Mouse (Mus musculus) midbrain, postnatal 0 days (tissue): ENCODE results near the gene Gdf11. TPM values are rescaled to one million over a fixed set of nuclear protein-coding genes. Genes with fewer than 3 reads are reported as not detected.
A peak's percentile ranks its signal among the peaks of the same experiment; 100 is the strongest.

Experiments used
- ATAC-seq: fragments of 200-750 bp; cut with Nextera tagmentation; 2 replicates; pipeline ENCODE4 v1.8.0; 2017; ENCODE audit warnings: moderate number of reproducible peaks, mild to moderate bottlenecking, moderate TSS enrichment, moderate library complexity; ENCODE audit not compliant: low FRiP score
- DNase-seq: peaks from one replicate; pipeline ENCODE4 v3.0.0-alpha.2; 2015; ENCODE audit warnings: low spot score
- H3K27ac ChIP-seq: fragments of 300-500 bp; sonication (generic); 2 replicates; pipeline ENCODE4 v1.5.1; 2014; ENCODE audit warnings: low read depth, mild to moderate bottlenecking, low read length, mixed read lengths
- H3K27me3 ChIP-seq: fragments of 300-500 bp; sonication (generic); 2 replicates; pipeline ENCODE4 v1.6.1; 2014; ENCODE audit warnings: low read length, control low read depth, mixed read lengths; ENCODE audit not compliant: insufficient read depth
- H3K36me3 ChIP-seq: fragments of 300-500 bp; sonication (generic); 2 replicates; pipeline ENCODE4 v1.6.1; 2014; ENCODE audit warnings: low read length, control low read depth, mixed read lengths; ENCODE audit not compliant: insufficient read depth
- H3K4me1 ChIP-seq: fragments of 300-500 bp; sonication (generic); 2 replicates; pipeline ENCODE4 v1.6.1; 2014; ENCODE audit warnings: mild to moderate bottlenecking, control low read depth, antibody characterized with exemption, low read length, mixed read lengths; ENCODE audit not compliant: insufficient read depth
- H3K4me2 ChIP-seq: fragments of 300-500 bp; sonication (generic); 2 replicates; pipeline ENCODE4 v1.6.1; 2014; ENCODE audit warnings: low read depth, mild to moderate bottlenecking, low read length, mixed read lengths; ENCODE audit not compliant: poor library complexity, severe bottlenecking
- H3K4me3 ChIP-seq: fragments of 300-500 bp; sonication (generic); 2 replicates; pipeline ENCODE4 v1.5.1; 2014; ENCODE audit warnings: low read depth, mild to moderate bottlenecking, low read length, moderate library complexity
- H3K9ac ChIP-seq: fragments of 300-500 bp; sonication (generic); replicated peaks from 2 replicates; pipeline ENCODE4 v1.6.1; 2014; ENCODE audit warnings: mild to moderate bottlenecking, low read length, moderate library complexity, mixed read lengths; ENCODE audit not compliant: poor library complexity, severe bottlenecking
- H3K9me3 ChIP-seq: fragments of 300-500 bp; sonication (generic); 2 replicates; pipeline ENCODE4 v1.6.1; 2016; ENCODE audit warnings: low read length, control low read depth
- CTCF ChIP-seq: IDR thresholded peaks from 2 replicates; pipeline ENCODE4 v1.5.1; 2016; ENCODE audit warnings: antibody characterized with exemption, mild to moderate bottlenecking
- WGBS: fragments of 180-500 bp; shearing (Covaris S2); extraction: QIAGEN DNeasy Blood & Tissue Kit; methylation state at CpG from one replicate; pipeline ENCODE4 v1.1.7; 2014; 5-methylcytosine and 5-hydroxymethylcytosine counted together
- polyA plus RNA-seq: library from polyadenylated mRNA; unstranded; fragments of >200 nt; fragmentation: Nextera tagmentation; extraction: Ambion mirVana; gene quantifications from 2 replicates; pipeline ENCODE4 v1.2.1, GENCODE M21; 2015
- total RNA-seq: library from RNA; depleted of rRNA; stranded (reverse); fragments of >200 nt; gene quantifications from 2 replicates; pipeline ENCODE4 v1.2.3, GENCODE M21; 2014

The Gdf11 gene
- total and polyA plus RNA-seq, 2 experiments from 2014 or later, result 7.5 to 22.4 TPM

- H3K9ac ChIP-seq, result no peak overlapping the region
- WGBS, result 8% methylated on average over 1 of the region's 1 CpGs
- peaks cover 10% of the 10 kb centered on the region; the same call in 1 of the 2 replicates for H3K27me3 ChIP-seq
- H3K4me1 ChIP-seq, result peaks cover 2% of the 10 kb centered on the region; the same call in 1 of the 2 replicates
- H3K9me3 ChIP-seq, result no peaks in the 10 kb centered on the region
- H3K4me3 ChIP-seq, result no peak overlapping the region
- H3K36me3 ChIP-seq, result no peaks in the 10 kb centered on the region
- no peak for TF ChIP-seq CTCF
- H3K27ac ChIP-seq, result no peak overlapping the region
- DNase-seq, result peak; percentile 46
- no peak overlapping the region for H3K4me2 ChIP-seq
- ATAC-seq, result no peak
Observed at GRCm38 (mm10) chr10:128897501-128897900, 6.0 kb upstream of the Gdf11 start.

- ATAC-seq (no peak), DNase-seq (no peak)
- Histone ChIP-seq H3K9me3 (no peaks in the 10 kb centered on the region), H3K4me3 (peak overlapping the region; percentile 14; the same call in 1 of the 2 replicates), H3K9ac (no peak overlapping the region; the same call in 1 of the 2 replicates), H3K36me3 (no peaks in the 10 kb centered on the region), H3K4me2 (no peak overlapping the region; the same call in 1 of the 2 replicates), H3K4me1 (peaks cover 5% of the 10 kb centered on the region; the same call in 1 of the 2 replicates), H3K27me3 (peaks cover 10% of the 10 kb centered on the region; the same call in 1 of the 2 replicates), H3K27ac (no peak overlapping the region)
- 55% methylated on average over 1 of the region's 1 CpGs for WGBS
- no peak for TF ChIP-seq CTCF
Observed at GRCm38 (mm10) chr10:128896807-128897206, 5.3 kb upstream of the Gdf11 start.

GRCm38 (mm10) chr10:128895952-128896693, 4.6 kb upstream of the Gdf11 start:
- Histone ChIP-seq H3K9me3 (no peaks in the 10 kb centered on the region), H3K4me2 (peak overlapping the region; percentile 34), H3K9ac (no peak overlapping the region; the same call in 1 of the 2 replicates), H3K4me3 (peak overlapping the region; percentile 14; the same call in 1 of the 2 replicates), H3K27ac (peak overlapping the region; percentile 47; the same call in 1 of the 2 replicates), H3K36me3 (no peaks in the 10 kb centered on the region), H3K4me1 (peaks cover 5% of the 10 kb centered on the region; the same call in 1 of the 2 replicates), H3K27me3 (peaks cover 10% of the 10 kb centered on the region; the same call in 1 of the 2 replicates)
- DNase-seq, result peak; percentile 88
- ATAC-seq, result peak; percentile 71
- 6% methylated on average over 17 of the region's 17 CpGs for WGBS
- TF ChIP-seq CTCF, result no peak

GRCm38 (mm10) chr10:128895437-128895836, 3.9 kb upstream of the Gdf11 start:
- H3K4me2 ChIP-seq, result peak overlapping the region; percentile 34
- no peak overlapping the region for H3K27ac ChIP-seq
- peaks cover 8% of the 10 kb centered on the region; the same call in 1 of the 2 replicates for H3K4me1 ChIP-seq
- no peaks in the 10 kb centered on the region for H3K36me3 ChIP-seq
- WGBS, result 1% methylated on average over 9 of the region's 9 CpGs
- peak overlapping the region; percentile 14; the same call in 1 of the 2 replicates for H3K4me3 ChIP-seq
- no peaks in the 10 kb centered on the region for H3K9me3 ChIP-seq
- peak; percentile 96 for DNase-seq
- peak; percentile 17; the same call in 1 of the 2 replicates for ATAC-seq
- no peak overlapping the region for H3K9ac ChIP-seq
- peak; percentile 87 for TF ChIP-seq CTCF
- peaks cover 10% of the 10 kb centered on the region; the same call in 1 of the 2 replicates for H3K27me3 ChIP-seq

- Histone ChIP-seq H3K4me2 (peak overlapping the region; percentile 84), H3K27me3 (peaks cover 10% of the 10 kb centered on the region; the same call in 1 of the 2 replicates), H3K4me3 (peak overlapping the region; percentile 83), H3K9ac (peak overlapping the region; percentile 81), H3K27ac (peak overlapping the region; percentile 88), H3K4me1 (peaks cover 20% of the 10 kb centered on the region), H3K36me3 (peaks cover 4% of the 10 kb centered on the region), H3K9me3 (no peaks in the 10 kb centered on the region)
- ATAC-seq (no peak), DNase-seq (no peak)
- 2% methylated on average over 9 of the region's 9 CpGs for WGBS
- TF ChIP-seq CTCF, result no peak
Observed at GRCm38 (mm10) chr10:128892246-128892645, 728 bp upstream of the Gdf11 start.
